Mouse (Mus musculus) lung, postnatal 0 days (tissue): ENCODE data around the gene Snx17.
A peak's percentile ranks its signal among the peaks of the same experiment; 100 is the strongest.

Experiments used
- CTCF ChIP-seq: IDR thresholded peaks from 2 replicates; pipeline ENCODE4 v1.5.1; 2016; ENCODE audit warnings: antibody characterized with exemption, mild to moderate bottlenecking
- EP300 ChIP-seq: IDR thresholded peaks from 2 replicates; pipeline ENCODE4 v1.6.1; 2016; ENCODE audit warnings: antibody characterized with exemption, mild to moderate bottlenecking, control low read depth

DNA sequence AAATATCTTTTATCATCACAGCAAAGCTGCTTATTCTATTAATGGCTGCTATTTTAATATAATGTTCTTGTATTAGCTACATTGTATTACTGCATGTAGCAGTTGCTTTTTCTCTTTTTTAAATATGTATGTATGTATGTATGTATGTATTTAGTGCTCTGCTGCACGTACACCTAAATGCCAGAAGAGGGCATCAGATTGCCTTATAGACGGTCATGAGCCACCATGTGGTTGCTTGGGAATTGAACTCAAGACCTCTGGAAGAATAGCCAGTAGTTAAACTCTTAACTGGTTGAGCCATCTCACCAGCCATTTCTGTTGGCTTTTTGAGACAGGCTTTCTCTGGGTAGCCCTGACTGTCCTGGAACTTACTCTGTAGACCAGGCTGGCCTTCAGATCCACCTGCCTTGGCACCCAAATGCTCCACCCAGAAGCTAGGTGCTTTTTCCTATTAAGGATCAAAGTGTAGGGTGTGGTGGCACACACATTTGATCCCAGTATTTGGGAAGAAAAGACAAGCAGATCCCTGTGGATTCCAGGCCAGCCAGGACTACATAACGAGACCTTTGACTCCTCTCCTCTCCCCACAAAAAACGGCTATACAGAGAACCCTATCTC is 4.7 kb upstream of the Snx17 start:
- peak; percentile 65 for TF ChIP-seq CTCF
- TF ChIP-seq EP300: no peak
